Mouse (Mus musculus) thymus, postnatal 36 days (tissue): Measurements from ENCODE around the gene Camk2b.
"Not testable (repeated sequence)": the region's sequence is repeated elsewhere in the genome, so short reads cannot be mapped to it uniquely, and the experiment has no call there.

Source experiments
- DNase-seq, 2 experiments: peaks; one replicate each; pipeline ENCODE4 v3.0.0; 2022; ENCODE audit warnings: mixed read lengths in 2 of 2

Camk2b gene

GRCm38 (mm10) chr11:6011879-6012278, 54.3 kb downstream of the Camk2b start:
- no peak for DNase-seq

- not testable (repeated sequence) for DNase-seq
Observed at GRCm38 (mm10) chr11:6010751-6011482, 55.2 kb downstream of the Camk2b start.

GRCm38 (mm10) chr11:6007779-6008128, 58.4 kb downstream of the Camk2b start:
- not testable (repeated sequence) for DNase-seq

GRCm38 (mm10) chr11:6007010-6007778, 59.0 kb downstream of the Camk2b start:
- not testable (repeated sequence) for DNase-seq

GRCm38 (mm10) chr11:6006351-6007009, 59.7 kb downstream of the Camk2b start:
- peak in 1 of 2 experiments; percentile 27 for DNase-seq

GRCm38 (mm10) chr11:6005374-6006043, 60.7 kb downstream of the Camk2b start:
- not testable (repeated sequence) for DNase-seq

GRCm38 (mm10) chr11:6003046-6003639, 63.0 kb downstream of the Camk2b start:
- DNase-seq = peak in 1 of 2 experiments; percentile 35

GRCm38 (mm10) chr11:6001981-6002649, 64.0 kb downstream of the Camk2b start:
- no peak for DNase-seq

GRCm38 (mm10) chr11:6000961-6001682, 65.0 kb downstream of the Camk2b start:
- peak in 1 of 2 experiments; percentile 36 for DNase-seq

- DNase-seq = peak; percentile 63 to 75
Observed at GRCm38 (mm10) chr11:5999832-6000771, 66.1 kb downstream of the Camk2b start.

GRCm38 (mm10) chr11:5998472-5998871, 67.7 kb downstream of the Camk2b start:
- DNase-seq = no peak

GRCm38 (mm10) chr11:5995989-5996388, 70.2 kb downstream of the Camk2b start:
- DNase-seq = peak; percentile 80 to 83

GRCm38 (mm10) chr11:5994880-5995279, 71.3 kb downstream of the Camk2b start:
- DNase-seq = no peak

- DNase-seq = no peak
Observed at GRCm38 (mm10) chr11:5994212-5994611, 72.0 kb downstream of the Camk2b start.

GRCm38 (mm10) chr11:5990910-5991309, 75.3 kb downstream of the Camk2b start:
- peak; percentile 56 to 60 for DNase-seq

GRCm38 (mm10) chr11:5989954-5990593, 76.1 kb downstream of the Camk2b start:
- DNase-seq = no peak

- no peak for DNase-seq
Observed at GRCm38 (mm10) chr11:5988126-5988525, 78.0 kb downstream of the Camk2b start.

- DNase-seq = no peak
Observed at GRCm38 (mm10) chr11:5983629-5984028, 82.5 kb downstream of the Camk2b start.

- no peak for DNase-seq
Observed at GRCm38 (mm10) chr11:5981323-5981722, 84.8 kb downstream of the Camk2b start.
